Mouse (Mus musculus): ENCODE measurements around the gene Stx6. TPM values are rescaled to one million over a fixed set of nuclear protein-coding genes. Genes with fewer than 3 reads are reported as not detected.

The Stx6 gene
- polyA plus RNA-seq (2012; ENCODE audit: insufficient read depth, low replicate concordance), result 110 and 143 TPM in 2 replicates

DNA sequence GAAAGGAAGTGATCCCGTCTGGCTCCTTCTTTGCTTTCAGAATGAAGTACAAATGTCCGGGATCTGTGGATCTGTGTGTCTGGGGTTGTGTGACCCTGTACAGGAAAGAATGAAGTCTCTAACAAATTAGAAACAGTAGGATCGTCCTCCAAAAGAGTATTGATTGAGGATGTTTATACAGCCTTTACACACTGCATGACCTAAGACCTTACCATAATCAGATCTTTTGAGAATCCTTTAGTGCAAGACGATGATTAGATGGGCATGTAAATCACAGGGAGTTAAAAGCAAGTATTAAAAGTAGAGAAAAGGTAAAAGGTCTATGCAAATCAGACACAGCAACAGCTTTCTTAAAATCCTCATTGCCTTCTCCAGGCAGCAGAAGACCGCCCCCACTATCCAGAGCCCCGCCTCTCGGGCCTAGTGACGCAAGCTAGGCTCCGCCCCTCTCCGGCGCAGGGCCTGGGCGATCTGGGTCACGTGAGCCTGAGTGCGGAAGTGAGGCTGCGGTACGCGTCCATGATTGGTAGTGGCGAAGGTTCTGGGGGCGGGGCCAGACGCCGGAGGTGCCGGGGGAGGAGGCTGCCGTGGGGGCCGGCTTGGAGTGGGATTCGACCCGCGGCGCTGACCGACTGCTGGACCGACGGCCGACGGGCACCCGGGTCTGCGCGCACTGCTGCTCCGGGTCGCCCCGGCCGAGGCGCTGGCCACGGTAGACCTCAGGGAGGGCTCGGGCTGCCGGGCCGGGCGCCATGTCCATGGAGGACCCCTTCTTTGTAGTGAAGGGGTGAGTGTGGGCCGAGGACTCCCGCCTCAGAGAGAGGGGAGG lies at the start of gene Stx6:
Gene Stx6 (plus strand): TSS at position 575 of the 829 bp plus-strand sequence.
- Histone ChIP-seq H3K9me3 (no peaks in the 10 kb centered on the region), H3K36me3 (replicated peaks; ENCODE audit: low read length) (no peaks in the 10 kb centered on the region), H3K4me1 (peaks cover 33% of the 10 kb centered on the region), H3K4me3 (replicated peaks) (peak within 1 kb of the TSS; percentile 99), H3K27me3 (replicated peaks) (no peaks in the 10 kb centered on the region)
- TF ChIP-seq GATA1 (IDR thresholded peaks at IDR 0.05; ENCODE audit: borderline replicate concordance, low read length) (no peak), FLI1 (IDR thresholded peaks at IDR 0.05; ENCODE audit: low read length) (no peak)

DNA sequence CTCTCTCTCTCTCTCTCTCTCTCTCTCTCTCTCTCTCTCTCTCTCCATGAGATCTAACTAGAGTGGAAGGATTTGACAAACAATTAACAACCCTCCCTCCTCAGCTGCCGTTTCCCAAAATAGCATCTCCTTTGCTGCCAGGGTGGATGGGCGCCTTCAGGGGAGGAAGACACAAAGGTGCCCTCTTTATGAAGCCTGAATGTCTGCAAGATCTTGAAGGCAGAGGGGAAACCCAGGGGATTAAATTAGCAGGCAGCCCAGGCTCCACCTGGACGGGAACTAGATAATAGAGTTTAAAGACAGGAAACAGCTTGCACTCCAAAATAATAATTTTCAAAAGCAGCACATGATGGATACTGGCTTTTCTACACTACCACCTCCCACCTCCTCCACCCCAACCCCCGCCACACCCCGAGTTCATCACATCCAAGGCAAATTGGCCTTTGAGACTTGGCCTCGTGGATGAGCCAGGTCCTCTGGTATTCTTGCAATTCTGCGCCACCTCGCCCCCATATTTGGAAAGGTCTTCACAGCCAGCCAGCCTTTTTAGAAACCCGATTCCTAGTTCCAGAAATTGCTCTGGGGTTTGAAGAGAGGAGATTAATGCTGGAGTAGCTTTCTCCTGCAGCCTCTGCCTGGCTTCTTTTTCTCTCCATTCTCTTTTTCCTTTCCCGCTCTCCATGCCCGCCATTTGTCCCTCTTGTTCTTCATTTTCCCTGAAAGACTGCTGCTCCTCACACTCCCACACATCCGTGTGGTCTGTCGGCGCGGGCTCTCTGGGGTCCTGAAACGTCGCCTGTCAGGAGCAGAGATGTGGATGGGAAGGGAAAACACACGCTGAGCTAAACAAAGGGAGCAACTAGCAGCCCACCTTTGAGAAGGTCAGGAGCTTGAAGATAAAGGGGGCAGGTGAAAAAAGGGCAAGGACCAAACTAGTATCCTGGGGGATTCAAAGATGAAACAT lies 48.8 kb upstream of the Stx6 start:
- H3K36me3 ChIP-seq (replicated peaks; ENCODE audit: low read length), result no peaks in the 10 kb centered on the region
- peaks cover 57% of the 10 kb centered on the region for H3K4me1 ChIP-seq
- peaks cover 31% of the 10 kb centered on the region for H3K27me3 ChIP-seq (replicated peaks)
- no peaks in the 10 kb centered on the region for H3K9me3 ChIP-seq
- TF ChIP-seq GATA1 (IDR thresholded peaks at IDR 0.05; ENCODE audit: borderline replicate concordance, low read length) (no peak), FLI1 (IDR thresholded peaks at IDR 0.05; ENCODE audit: low read length) (no peak)
- H3K4me3 ChIP-seq (replicated peaks), result no peak overlapping the region

DNA sequence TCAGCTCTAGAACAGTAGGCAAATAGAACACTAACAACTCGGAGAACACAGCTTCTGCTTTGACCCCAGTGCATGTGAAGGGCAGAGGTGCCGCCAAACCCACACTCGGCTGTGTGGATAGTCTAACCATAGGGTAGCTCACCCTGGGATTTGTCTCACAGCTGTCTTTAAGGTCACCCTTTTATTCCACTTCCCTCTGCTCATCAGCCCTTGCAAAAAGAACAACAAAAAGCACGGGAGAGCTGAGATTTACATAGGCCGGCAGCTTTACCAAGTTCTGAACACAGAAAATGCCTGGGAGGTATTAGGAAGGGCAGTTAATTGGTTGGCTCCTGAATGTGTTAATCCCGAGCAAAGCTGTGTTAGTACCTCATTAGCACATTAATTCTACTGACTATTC lies 47.0 kb upstream of the Stx6 start:
- Histone ChIP-seq H3K4me1 (peaks cover 57% of the 10 kb centered on the region), H3K36me3 (replicated peaks; ENCODE audit: low read length) (no peaks in the 10 kb centered on the region), H3K4me3 (replicated peaks) (no peak overlapping the region), H3K9me3 (no peaks in the 10 kb centered on the region), H3K27me3 (replicated peaks) (peaks cover 43% of the 10 kb centered on the region)
- no peak for TF ChIP-seq FLI1 (IDR thresholded peaks at IDR 0.05; ENCODE audit: low read length)
- no peak for TF ChIP-seq GATA1 (IDR thresholded peaks at IDR 0.05; ENCODE audit: borderline replicate concordance, low read length)

DNA sequence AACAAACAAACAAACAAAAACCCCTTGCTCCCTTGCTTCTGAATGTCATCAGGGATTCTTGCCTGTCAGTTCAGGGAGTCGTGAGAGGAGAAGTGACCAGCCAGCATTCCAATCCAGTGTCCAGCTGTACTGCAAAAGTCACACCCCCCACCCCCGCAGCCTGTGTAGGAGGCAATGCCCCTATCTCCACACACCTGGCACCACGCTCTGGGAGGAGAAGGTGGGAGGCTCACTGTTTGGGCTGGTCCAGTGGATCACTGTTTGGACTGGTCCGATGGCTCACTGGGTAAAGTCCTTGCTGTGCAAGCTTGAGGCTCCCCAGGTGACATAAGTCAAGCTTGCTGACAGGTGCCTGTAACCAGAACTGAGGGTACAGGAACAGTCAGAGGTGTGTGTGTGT lies 46.4 kb upstream of the Stx6 start:
- TF ChIP-seq FLI1 (IDR thresholded peaks at IDR 0.05; ENCODE audit: low read length), result no peak
- no peak for TF ChIP-seq GATA1 (IDR thresholded peaks at IDR 0.05; ENCODE audit: borderline replicate concordance, low read length)
- Histone ChIP-seq H3K4me3 (replicated peaks) (no peak overlapping the region), H3K4me1 (peaks cover 51% of the 10 kb centered on the region), H3K9me3 (no peaks in the 10 kb centered on the region), H3K36me3 (replicated peaks; ENCODE audit: low read length) (no peaks in the 10 kb centered on the region), H3K27me3 (replicated peaks) (peaks cover 47% of the 10 kb centered on the region)

DNA sequence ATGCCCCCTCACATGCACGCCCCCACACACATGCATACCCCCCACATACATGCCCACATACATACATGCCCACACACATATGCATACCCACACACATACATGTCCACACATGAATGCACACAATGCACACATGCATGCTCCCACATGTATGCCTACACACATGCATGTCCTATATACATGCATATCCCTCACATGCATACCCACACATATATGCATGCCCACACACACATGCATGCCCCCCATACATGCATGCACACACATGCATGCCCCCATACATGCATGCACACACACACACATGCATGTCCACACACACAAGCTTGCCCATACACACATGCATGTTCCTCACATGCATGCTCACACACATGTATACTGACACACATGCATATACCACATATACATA lies 45.6 kb upstream of the Stx6 start:
- Histone ChIP-seq H3K4me1 (peaks cover 48% of the 10 kb centered on the region), H3K9me3 (no peaks in the 10 kb centered on the region), H3K27me3 (replicated peaks) (peaks cover 47% of the 10 kb centered on the region), H3K4me3 (replicated peaks) (peak overlapping the region; percentile 73), H3K36me3 (replicated peaks; ENCODE audit: low read length) (no peaks in the 10 kb centered on the region)
- TF ChIP-seq FLI1 (IDR thresholded peaks at IDR 0.05; ENCODE audit: low read length), result no peak

DNA sequence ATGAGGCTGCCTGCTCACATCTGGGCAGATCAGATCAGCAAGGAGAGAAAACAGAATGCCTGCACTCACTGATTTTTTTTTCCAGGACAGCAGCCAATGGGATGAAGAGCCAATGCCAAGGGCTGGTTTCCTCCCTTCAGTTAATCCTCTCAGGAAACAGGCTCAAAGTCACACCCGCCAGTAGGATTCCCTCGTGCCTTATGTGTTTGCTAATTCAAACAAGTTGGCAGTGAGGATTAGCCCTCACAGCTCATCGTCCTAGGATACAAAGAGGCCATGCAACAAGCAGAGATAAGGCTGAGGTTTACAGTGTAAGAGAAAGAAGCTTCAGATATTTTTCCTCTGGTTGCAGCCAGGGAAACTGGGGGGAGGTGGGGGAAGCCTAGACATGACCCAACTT lies 44.6 kb upstream of the Stx6 start:
- no peak for TF ChIP-seq FLI1 (IDR thresholded peaks at IDR 0.05; ENCODE audit: low read length)
- TF ChIP-seq GATA1 (IDR thresholded peaks at IDR 0.05; ENCODE audit: borderline replicate concordance, low read length), result no peak
- H3K36me3 ChIP-seq (replicated peaks; ENCODE audit: low read length), result no peaks in the 10 kb centered on the region
- no peaks in the 10 kb centered on the region for H3K9me3 ChIP-seq
- H3K27me3 ChIP-seq (replicated peaks), result peaks cover 49% of the 10 kb centered on the region
- peaks cover 44% of the 10 kb centered on the region for H3K4me1 ChIP-seq
- no peak overlapping the region for H3K4me3 ChIP-seq (replicated peaks)

DNA sequence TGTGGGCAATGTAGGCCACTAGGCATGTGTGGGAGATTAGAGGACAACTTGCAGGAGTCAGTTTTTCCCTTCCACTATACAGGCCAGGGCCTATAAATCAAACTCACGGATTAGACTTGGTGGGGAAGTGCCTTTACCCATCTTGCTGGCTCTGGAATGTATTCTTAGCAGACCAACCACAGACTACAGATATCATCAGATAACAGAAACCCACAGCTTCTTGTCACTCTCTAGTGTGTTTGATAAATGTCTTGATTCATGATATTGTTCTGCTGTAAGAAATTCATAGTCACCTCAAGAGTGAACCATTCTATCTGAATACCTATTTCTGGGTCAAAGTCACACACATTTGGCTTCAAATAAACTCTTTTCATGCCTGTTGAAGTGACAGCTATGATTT lies 38.8 kb upstream of the Stx6 start:
- H3K9me3 ChIP-seq, result no peaks in the 10 kb centered on the region; the same call in 1 of the 2 replicates
- no peaks in the 10 kb centered on the region for H3K36me3 ChIP-seq (replicated peaks; ENCODE audit: low read length)
- H3K4me1 ChIP-seq, result peaks cover 26% of the 10 kb centered on the region
- TF ChIP-seq FLI1 (IDR thresholded peaks at IDR 0.05; ENCODE audit: low read length) (no peak), GATA1 (IDR thresholded peaks at IDR 0.05; ENCODE audit: borderline replicate concordance, low read length) (no peak)
- peaks cover 18% of the 10 kb centered on the region for H3K27me3 ChIP-seq (replicated peaks)
- no peak overlapping the region for H3K4me3 ChIP-seq (replicated peaks)

DNA sequence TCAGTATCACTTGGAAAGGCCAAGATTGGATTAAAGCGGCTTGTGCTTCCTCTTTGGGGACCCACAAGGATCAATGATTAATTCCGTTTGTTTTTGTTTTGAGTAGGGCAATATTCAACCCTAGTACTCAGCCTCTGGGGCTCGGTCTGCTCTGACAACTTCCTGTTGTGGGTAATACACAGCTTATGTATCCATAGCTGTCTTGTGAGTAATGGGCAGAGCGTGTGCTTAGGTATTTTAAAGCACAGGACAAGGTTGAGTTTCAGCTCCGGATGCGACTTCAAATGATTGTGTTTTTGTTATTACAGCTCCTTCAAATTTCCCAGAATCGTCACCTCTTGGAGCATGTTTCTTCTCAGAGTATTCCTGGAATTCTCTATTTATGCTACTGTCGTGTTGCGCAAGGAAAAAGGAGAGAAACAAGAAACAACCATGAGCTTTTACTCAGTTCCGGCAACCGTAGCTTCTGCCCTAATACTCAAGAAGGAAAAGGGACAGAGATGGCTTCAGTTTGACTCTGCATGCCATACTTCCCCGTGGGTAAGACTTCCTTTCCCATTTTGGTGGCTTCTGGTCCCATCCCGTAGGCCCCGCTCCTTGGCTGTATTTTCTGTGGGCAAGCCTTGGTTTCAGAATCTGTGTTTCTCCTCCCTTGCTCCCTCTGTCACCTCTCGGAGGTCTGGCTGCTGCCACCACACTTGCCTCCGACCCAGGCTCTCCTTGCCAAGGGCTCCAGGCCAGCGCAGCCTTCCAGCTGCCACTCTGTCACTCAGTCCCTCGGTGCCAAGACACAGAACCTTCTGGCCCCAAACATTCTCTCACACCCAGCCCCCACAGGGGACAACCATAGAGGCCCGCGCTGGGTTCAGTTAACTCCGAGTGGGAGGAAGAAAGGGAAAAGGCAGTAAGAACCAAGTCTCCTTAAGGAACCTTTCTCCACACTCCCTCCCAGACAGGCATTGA lies 36.3 kb upstream of the Stx6 start:
- peaks cover 7% of the 10 kb centered on the region for H3K9me3 ChIP-seq
- TF ChIP-seq GATA1 (IDR thresholded peaks at IDR 0.05; ENCODE audit: borderline replicate concordance, low read length) (no peak), FLI1 (IDR thresholded peaks at IDR 0.05; ENCODE audit: low read length) (no peak)

DNA sequence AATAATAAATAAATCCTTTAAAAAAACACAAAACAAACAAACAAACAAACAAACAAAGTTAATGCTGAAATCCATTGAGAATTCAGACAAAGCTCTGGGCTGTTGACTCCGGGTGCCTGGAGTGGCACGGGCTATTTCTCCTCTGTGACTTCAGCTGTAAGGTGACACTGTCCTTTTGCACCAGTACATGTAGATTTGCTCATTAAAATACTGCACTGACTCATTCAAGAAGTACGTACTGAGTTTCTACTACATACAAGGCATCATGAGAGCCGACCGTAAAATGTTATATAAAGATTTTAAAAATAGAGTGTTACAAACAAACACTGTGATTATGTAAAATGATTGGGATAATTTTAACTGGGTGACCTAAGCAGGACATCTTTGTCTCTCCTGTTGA lies 34.1 kb upstream of the Stx6 start:
- Histone ChIP-seq H3K4me3 (replicated peaks) (no peak overlapping the region), H3K36me3 (replicated peaks; ENCODE audit: low read length) (peaks cover 22% of the 10 kb centered on the region), H3K9me3 (peaks cover 7% of the 10 kb centered on the region), H3K27me3 (replicated peaks) (peaks cover 2% of the 10 kb centered on the region), H3K4me1 (peaks cover 7% of the 10 kb centered on the region; the same call in 1 of the 2 replicates)
- TF ChIP-seq GATA1 (IDR thresholded peaks at IDR 0.05; ENCODE audit: borderline replicate concordance, low read length), result no peak
- no peak for TF ChIP-seq FLI1 (IDR thresholded peaks at IDR 0.05; ENCODE audit: low read length)

More for the DNA sequence above, 36.3 kb upstream of the Stx6 start:
- peaks cover 4% of the 10 kb centered on the region for H3K27me3 ChIP-seq (replicated peaks)
- H3K4me3 ChIP-seq (replicated peaks), result no peak overlapping the region
- peaks cover 20% of the 10 kb centered on the region for H3K4me1 ChIP-seq
- H3K36me3 ChIP-seq (replicated peaks; ENCODE audit: low read length), result peaks cover under 1% of the 10 kb centered on the region
